Mouse (Mus musculus) C2C12 (cell line): ENCODE measurements around the gene Dst. TPM values are rescaled to one million over a fixed set of nuclear protein-coding genes. Genes with fewer than 3 reads are reported as not detected.

Source experiments
- H3K27me3 ChIP-seq: one replicate; pipeline ENCODE4 v1.6.1; 2011; ENCODE audit not compliant: control insufficient read depth, insufficient read depth, insufficient read length
- H3K36me3 ChIP-seq: one replicate; pipeline ENCODE4 v1.6.1; 2011; ENCODE audit not compliant: control insufficient read depth, insufficient read depth
- H3K4me3 ChIP-seq: one replicate; pipeline ENCODE4 v1.5.1; 2011; ENCODE audit warnings: mild to moderate bottlenecking, control low read depth; ENCODE audit not compliant: poor library complexity, insufficient read depth, severe bottlenecking
- H3K79me2 ChIP-seq: one replicate; pipeline ENCODE4 v1.6.1; 2011; ENCODE audit not compliant: control insufficient read depth, insufficient read depth
- H3K79me3 ChIP-seq: one replicate; pipeline ENCODE4 v1.6.1; 2011; ENCODE audit warnings: low read depth, control low read depth
- H3ac ChIP-seq: one replicate; pipeline ENCODE3; 2011; ENCODE audit warnings: low read depth; ENCODE audit not compliant: control insufficient read depth, insufficient read length
- CEBPB ChIP-seq: IDR thresholded peaks from one replicate; pipeline ENCODE4 v1.6.1; 2011; ENCODE audit warnings: low read depth, mild to moderate bottlenecking, control low read depth, moderate library complexity
- CTCF ChIP-seq: IDR thresholded peaks from one replicate; pipeline ENCODE4 v1.5.1; 2011; ENCODE audit not compliant: control insufficient read depth, insufficient read depth, insufficient read length
- FOSL1 ChIP-seq: IDR thresholded peaks from one replicate; pipeline ENCODE4 v1.8.0; 2011; ENCODE audit warnings: mild to moderate bottlenecking, low read length; ENCODE audit not compliant: poor library complexity, insufficient read depth, severe bottlenecking
- MAX ChIP-seq: IDR thresholded peaks from one replicate; pipeline ENCODE4 v1.6.1; 2011; ENCODE audit warnings: mild to moderate bottlenecking, control low read depth
- MYOD1 ChIP-seq: IDR thresholded peaks from one replicate; pipeline ENCODE4 v1.6.1; 2011; ENCODE audit warnings: low read depth; ENCODE audit not compliant: control insufficient read depth, insufficient read length
- MYOG ChIP-seq: IDR thresholded peaks from one replicate; pipeline ENCODE4 v1.6.1; 2011; ENCODE audit not compliant: control insufficient read depth, insufficient read length; ENCODE audit errors: extremely low read depth
- USF1 ChIP-seq: IDR thresholded peaks from one replicate; pipeline ENCODE4 v1.6.1; 2011; ENCODE audit warnings: low read depth, mild to moderate bottlenecking, control low read depth, moderate library complexity
- polyA plus RNA-seq: library from polyadenylated mRNA; unstranded; fragments of >200 nt; fragmentation: generic; extraction: Trizol; gene quantifications from one replicate; pipeline ENCODE4 v1.2.1, GENCODE M21; 2012; ENCODE audit warnings: missing spikeins

Gene Dst
- polyA plus RNA-seq, 1 experiment = 26.5 TPM

DNA sequence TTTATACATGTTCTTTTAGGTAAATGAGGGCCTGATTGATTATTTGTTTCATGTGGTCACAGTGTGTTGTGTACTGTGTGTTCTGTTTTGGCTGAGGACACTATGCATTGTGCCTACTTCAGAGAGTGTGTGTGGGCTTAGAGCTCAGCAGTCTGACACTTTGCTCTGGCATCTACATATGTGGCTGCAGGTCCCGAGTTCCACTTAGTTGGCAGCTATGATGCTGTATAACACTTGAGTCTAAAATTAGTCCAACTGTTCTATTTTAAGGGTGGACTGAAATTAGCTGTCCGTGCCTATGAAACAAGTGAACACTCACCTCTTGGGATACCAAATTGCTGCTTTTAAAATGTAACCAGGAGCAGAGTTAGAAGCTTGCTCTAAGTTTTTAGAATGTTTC lies 113.5 kb downstream of the Dst start:
- Histone ChIP-seq H3K27me3 (no peaks in the 10 kb centered on the region), H3ac (no peak overlapping the region), H3K4me3 (no peak overlapping the region), H3K79me2 (peaks cover 100% of the 10 kb centered on the region), H3K79me3 (peaks cover 98% of the 10 kb centered on the region), H3K36me3 (no peaks in the 10 kb centered on the region)
- TF ChIP-seq USF1 (no peak), MYOG (no peak), CTCF (no peak), MAX (no peak), CEBPB (no peak), MYOD1 (no peak), FOSL1 (no peak)

DNA sequence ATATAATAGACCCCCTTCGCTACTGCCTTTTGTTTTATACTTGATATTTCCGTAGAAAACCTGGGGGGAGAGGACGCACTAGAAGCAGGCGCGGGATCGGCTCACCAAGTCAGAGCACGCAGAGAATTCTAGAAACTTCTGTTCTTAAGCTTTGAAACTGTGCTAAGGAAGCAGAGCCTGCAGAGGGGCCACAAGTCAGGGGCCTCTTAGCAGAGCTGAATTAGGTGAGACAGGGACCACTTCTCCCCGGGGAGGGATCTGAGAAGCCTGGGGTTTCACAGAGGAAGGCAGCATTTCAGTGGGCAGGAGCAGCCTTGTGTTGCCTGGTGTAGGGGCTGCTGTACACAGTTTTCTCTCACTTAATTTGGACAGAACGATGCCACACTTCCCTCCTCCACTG lies 115.1 kb downstream of the Dst start:
- Histone ChIP-seq H3K79me3 (peaks cover 98% of the 10 kb centered on the region), H3K27me3 (no peaks in the 10 kb centered on the region), H3K36me3 (no peaks in the 10 kb centered on the region), H3K4me3 (no peak overlapping the region), H3ac (no peak overlapping the region), H3K79me2 (peaks cover 100% of the 10 kb centered on the region)
- no peak for TF ChIP-seq MAX
- TF ChIP-seq USF1 = no peak
- TF ChIP-seq CEBPB = no peak
- TF ChIP-seq MYOG = no peak
- no peak for TF ChIP-seq FOSL1
- TF ChIP-seq CTCF = no peak
- TF ChIP-seq MYOD1 = no peak

DNA sequence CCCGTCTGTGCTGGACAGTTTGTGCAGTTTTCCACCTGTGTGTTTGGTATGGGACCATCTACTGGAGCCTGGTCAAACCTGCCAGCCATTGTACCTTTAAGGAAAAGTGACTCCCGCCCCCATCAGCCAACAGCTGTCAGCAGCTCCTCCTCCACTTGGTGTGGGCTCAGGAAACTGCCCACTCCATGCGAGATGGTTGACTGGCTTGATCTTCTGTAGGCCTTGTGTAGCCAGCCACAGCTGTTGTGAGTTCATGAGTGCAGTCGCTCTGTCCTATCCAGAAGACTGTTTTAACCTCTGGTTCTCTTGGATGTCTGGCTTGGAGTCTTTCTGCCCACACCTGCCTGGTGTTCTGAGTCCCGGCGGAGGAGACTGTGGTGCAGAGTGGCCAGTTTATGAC lies 117.9 kb downstream of the Dst start:
- H3K79me3 ChIP-seq = peaks cover 94% of the 10 kb centered on the region
- no peak overlapping the region for H3ac ChIP-seq
- peaks cover 100% of the 10 kb centered on the region for H3K79me2 ChIP-seq
- H3K27me3 ChIP-seq = no peaks in the 10 kb centered on the region
- H3K36me3 ChIP-seq = no peaks in the 10 kb centered on the region
- H3K4me3 ChIP-seq = no peak overlapping the region
- TF ChIP-seq CTCF = no peak
- no peak for TF ChIP-seq CEBPB
- TF ChIP-seq FOSL1 = no peak
- no peak for TF ChIP-seq USF1
- no peak for TF ChIP-seq MYOD1
- TF ChIP-seq MAX = no peak
- no peak for TF ChIP-seq MYOG

DNA sequence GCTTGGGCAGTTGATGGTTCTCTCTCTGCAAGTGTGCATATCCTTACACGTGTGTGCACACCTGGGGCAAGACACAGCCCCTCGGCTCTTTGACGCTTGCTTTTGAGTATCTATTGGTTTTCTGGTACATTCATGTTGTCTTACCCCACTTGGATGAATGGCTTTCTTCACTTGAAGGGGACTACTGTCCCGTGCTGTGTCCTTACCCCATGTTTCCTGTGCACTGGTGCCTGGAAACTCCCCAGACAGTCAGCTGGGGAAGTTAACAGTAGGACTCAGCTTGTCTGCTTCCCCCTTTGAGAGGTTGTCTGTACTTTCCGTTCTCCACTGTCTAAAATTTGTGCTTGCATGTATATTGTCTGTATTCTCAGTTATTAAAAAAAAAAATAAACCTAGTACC lies 120.7 kb downstream of the Dst start:
- H3K36me3 ChIP-seq = no peaks in the 10 kb centered on the region
- H3ac ChIP-seq = no peak overlapping the region
- no peak for TF ChIP-seq FOSL1
- no peak for TF ChIP-seq MAX
- TF ChIP-seq CTCF = no peak
- TF ChIP-seq MYOD1 = no peak
- TF ChIP-seq USF1 = no peak
- no peak for TF ChIP-seq CEBPB
- TF ChIP-seq MYOG = no peak
- peaks cover 87% of the 10 kb centered on the region for H3K79me3 ChIP-seq
- no peak overlapping the region for H3K4me3 ChIP-seq
- no peaks in the 10 kb centered on the region for H3K27me3 ChIP-seq
- H3K79me2 ChIP-seq = peaks cover 100% of the 10 kb centered on the region

DNA sequence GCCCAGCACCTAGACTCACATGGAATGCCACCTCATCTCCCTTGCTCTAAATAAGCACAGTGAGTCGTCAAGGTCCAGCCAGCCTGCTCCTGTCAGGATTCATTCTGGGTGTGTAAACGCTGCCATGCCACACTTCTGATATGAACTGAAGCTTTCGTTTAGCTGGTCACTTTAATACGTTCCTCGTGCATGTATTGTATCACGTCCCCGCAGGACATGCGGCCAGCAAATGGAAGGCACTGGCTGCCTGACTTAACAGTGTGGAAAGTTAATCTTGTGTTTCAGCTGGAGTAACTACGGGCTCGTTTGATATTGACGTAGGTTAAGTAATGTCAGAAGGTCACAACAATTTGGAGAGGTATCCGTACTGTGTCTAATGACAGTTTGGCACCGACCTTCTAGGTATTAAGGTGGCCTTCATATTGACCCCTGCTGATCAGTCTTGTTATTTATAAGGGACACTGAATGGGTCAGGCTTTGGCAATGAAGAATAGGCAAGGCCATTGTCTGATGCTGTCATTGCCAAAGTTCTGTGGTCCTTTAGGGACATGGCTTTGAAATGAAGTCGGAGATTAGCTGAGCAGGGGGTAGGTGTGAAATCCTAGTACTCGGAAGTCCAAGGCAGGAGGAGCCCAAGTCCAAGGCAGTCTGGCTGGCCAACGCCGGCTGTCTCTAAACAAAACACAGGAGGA lies 122.5 kb downstream of the Dst start:
- H3K79me2 ChIP-seq = peaks cover 100% of the 10 kb centered on the region
- H3K79me3 ChIP-seq = peaks cover 88% of the 10 kb centered on the region
- H3ac ChIP-seq = no peak overlapping the region
- TF ChIP-seq MYOD1 = no peak
- no peak for TF ChIP-seq CTCF
- no peak for TF ChIP-seq USF1
- no peak for TF ChIP-seq MAX
- TF ChIP-seq CEBPB = no peak
- TF ChIP-seq FOSL1 = no peak
- H3K4me3 ChIP-seq = no peak overlapping the region
- H3K36me3 ChIP-seq = no peaks in the 10 kb centered on the region
- no peaks in the 10 kb centered on the region for H3K27me3 ChIP-seq

DNA sequence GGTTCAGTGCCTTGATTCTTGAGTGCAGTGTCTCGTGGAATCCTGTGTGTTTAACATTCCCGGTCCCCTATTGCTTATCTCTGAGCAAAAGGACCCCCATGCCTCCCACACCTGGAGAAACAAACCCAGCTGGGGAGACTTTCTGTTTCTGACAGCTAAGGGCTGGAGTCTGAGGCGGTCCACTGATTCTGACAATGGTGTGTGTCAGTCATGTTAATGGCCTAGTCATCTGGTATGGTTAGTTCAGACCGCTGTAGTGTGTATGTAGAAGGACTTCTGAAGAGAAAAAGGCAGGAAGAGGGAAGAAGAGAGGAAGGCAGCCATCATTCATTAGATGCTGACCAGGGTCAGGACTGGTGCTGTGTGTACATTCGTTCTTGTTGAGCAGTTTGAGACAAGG lies 125.0 kb downstream of the Dst start:
- no peak for TF ChIP-seq FOSL1
- TF ChIP-seq MYOD1 = no peak
- Histone ChIP-seq H3K79me2 (peaks cover 100% of the 10 kb centered on the region), H3K4me3 (no peak overlapping the region), H3K36me3 (peaks cover 9% of the 10 kb centered on the region), H3K79me3 (peaks cover 86% of the 10 kb centered on the region), H3K27me3 (no peaks in the 10 kb centered on the region), H3ac (no peak overlapping the region)
